Mouse (Mus musculus) G1E (cell line): ENCODE data around the gene Taf12. TPM values are rescaled to one million over a fixed set of nuclear protein-coding genes. Genes with fewer than 3 reads are reported as not detected.

Experiments used
- ATAC-seq: 2 replicates; pipeline ENCODE4 v1.8.0; 2016; ENCODE audit warnings: mild to moderate bottlenecking; ENCODE audit not compliant: insufficient number of reproducible peaks, poor library complexity, low FRiP score, severe bottlenecking; ENCODE audit errors: extremely low read depth
- DNase-seq: peaks from one replicate; pipeline ENCODE4 v3.0.0; 2012; ENCODE audit warnings: low spot score
- H3K27me3 ChIP-seq: 2 replicates; pipeline ENCODE4 v1.6.1; 2012; ENCODE audit warnings: mild to moderate bottlenecking, low read length, inconsistent platforms; ENCODE audit not compliant: insufficient read depth
- H3K36me3 ChIP-seq: replicated peaks from 2 replicates; pipeline ENCODE3; 2012; ENCODE audit warnings: mild to moderate bottlenecking, inconsistent platforms
- H3K4me1 ChIP-seq: 2 replicates; pipeline ENCODE4 v1.6.1; 2012; ENCODE audit warnings: low read depth, low read length, inconsistent platforms, mixed read lengths; ENCODE audit not compliant: insufficient read depth
- H3K4me3 ChIP-seq: 2 replicates; pipeline ENCODE4 v1.5.1; 2012; ENCODE audit warnings: low read depth, mild to moderate bottlenecking, inconsistent platforms, low read length, moderate library complexity, mixed read lengths
- H3K9me3 ChIP-seq: replicated peaks from 2 replicates; pipeline ENCODE4 v1.6.1; 2012; ENCODE audit warnings: inconsistent platforms
- CTCF ChIP-seq: IDR thresholded peaks from 2 replicates; pipeline ENCODE4 v1.5.1; 2012; ENCODE audit warnings: low read depth, low read length, inconsistent platforms, mixed read lengths
- GATA1 ChIP-seq: IDR thresholded peaks from 2 replicates; pipeline ENCODE4 v1.6.1; 2012; ENCODE audit warnings: borderline replicate concordance, low read length, inconsistent platforms, mixed read lengths
- GATA2 ChIP-seq: IDR thresholded peaks from 2 replicates; pipeline ENCODE4 v1.6.1; 2012; ENCODE audit warnings: low read depth, low read length, inconsistent platforms, borderline replicate concordance
- POLR2AphosphoS5 ChIP-seq: IDR thresholded peaks from 2 replicates; pipeline ENCODE4 v1.6.1; 2012; ENCODE audit warnings: low read depth, low read length, inconsistent platforms; ENCODE audit not compliant: insufficient replicate concordance
- TAL1 ChIP-seq: conservative IDR thresholded peaks from 2 replicates; pipeline ENCODE4 v1.6.1; 2012; ENCODE audit warnings: low read depth, low read length, inconsistent platforms, mixed read lengths
- polyA plus RNA-seq: library from polyadenylated mRNA; stranded (reverse); fragments of >175 nt; gene quantifications from 2 replicates; pipeline ENCODE4 v1.2.3, GENCODE M21; 2012
- total RNA-seq, 2 experiments: library from RNA; stranded (forward) in 1 of 2; stranded (reverse) in 1 of 2; fragments of 200-1000 nt in 1 of 2; fragments of >200 nt in 1 of 2; fragmentation: Nextera tagmentation in 1 of 2; gene quantifications; 2 replicates each; pipeline ENCODE4 v1.2.3; 2014 to 2017

The Taf12 gene
- total and polyA plus RNA-seq, 3 experiments: 16.8 to 63.3 (median 52.8) TPM

GRCm38 (mm10) chr4:132259248-132259647, 14.9 kb upstream of the Taf12 start:
- no peaks in the 10 kb centered on the region for H3K27me3 ChIP-seq
- no peaks in the 10 kb centered on the region for H3K9me3 ChIP-seq
- DNase-seq: no peak
- H3K36me3 ChIP-seq: peaks cover 27% of the 10 kb centered on the region
- ATAC-seq: no peak
- H3K4me3 ChIP-seq: no peak overlapping the region; the same call in 1 of the 2 replicates
- TF ChIP-seq CTCF (no peak), GATA2 (no peak), POLR2AphosphoS5 (no peak), GATA1 (no peak), TAL1 (no peak)
- H3K4me1 ChIP-seq: peaks cover 56% of the 10 kb centered on the region

DNA sequence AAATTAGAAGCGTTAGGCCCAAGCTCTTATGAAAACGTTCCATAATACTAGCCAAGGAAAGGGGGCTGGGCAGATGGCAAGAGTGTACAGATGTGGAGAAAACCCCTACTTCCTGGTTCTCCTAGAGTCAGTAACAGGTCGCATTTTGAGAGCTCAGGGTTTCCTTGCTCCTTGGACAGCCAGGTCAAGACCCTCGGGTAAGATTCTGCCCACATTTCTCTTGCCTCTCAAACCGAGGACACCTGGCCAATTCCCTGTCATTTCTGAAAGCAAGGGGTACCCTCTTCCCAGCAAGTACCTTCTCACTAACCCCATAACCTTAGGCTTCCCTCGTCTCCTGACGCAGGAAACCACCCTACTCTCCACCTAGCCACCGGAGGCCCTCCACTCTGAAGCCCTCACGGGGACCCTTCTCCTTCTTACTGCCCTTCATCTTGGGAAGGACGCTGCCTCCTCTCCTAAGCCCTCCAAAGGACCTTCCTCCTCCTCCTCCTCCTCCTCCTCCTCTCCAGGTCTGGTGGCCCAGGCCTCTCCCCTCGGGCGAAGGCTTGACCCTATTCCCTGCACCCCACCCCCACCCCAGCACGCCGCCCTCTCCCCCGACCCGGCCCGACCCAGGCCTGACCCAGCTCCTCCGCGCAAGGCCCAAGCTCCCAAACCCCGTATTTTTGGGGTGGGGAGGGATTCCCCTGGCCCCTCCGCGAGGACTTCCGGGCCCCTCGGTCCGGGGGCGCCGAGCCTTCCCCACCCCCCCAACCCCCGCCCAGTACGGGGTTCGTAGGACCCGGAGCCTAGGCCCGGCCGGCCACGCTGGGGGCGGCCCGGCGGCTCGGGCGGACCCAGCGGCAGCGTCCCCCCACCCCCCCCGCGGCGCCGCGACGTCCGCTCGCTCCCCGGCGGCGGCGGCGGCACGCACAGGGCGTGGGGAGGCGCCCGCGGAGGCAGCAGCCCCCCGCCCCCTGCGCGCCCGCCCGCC, 13.5 kb upstream of the Taf12 start:
- H3K36me3 ChIP-seq: peaks cover 27% of the 10 kb centered on the region
- ATAC-seq (peak; percentile 8), DNase-seq (peak; percentile 74)

DNA sequence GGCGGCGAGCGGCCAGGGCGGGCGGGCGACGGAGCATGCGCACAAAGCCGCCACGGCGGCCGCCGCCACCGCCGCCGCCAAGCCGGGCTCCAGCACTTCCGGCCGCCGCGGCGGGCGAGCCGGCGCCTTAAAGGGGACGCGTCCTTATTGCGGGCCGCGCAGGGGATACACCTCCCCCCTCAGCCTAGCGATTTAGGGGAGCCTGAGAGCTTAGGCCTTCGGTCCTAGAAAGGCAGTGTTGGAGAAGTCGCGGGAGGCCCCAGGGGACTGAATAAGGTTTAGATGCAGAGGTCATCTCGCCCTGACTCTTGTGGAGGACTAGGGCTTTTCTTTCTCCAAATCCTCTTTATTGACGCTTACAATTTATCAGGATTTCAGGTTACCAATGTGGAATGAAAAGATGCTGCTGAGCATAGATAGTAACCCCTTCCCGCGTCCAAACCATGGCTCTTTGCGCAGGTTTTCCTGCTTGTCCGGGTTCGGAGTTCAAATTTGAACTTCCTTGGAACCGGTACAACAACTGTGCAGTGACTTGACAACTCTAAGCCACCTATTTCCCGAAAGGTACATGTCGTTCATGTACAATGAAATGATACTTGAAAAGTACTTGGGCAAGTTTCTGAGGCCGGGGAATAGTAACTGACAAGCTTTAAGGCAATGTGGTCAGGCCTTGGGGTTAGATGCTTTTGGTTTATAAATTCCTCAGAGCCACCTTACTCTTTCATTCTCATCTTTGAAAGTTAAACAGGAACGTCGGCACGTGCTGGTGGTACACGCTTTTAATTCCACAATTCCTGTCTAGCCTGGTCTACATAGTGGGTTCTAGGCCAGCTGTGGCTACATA, 12.4 kb upstream of the Taf12 start, which contains the start of gene Gmeb1:
TSS of gene Gmeb1 (minus strand) at position 89 of the 844 bp plus-strand sequence.
- ATAC-seq: peak; percentile 54
- peak; percentile 66 for DNase-seq
- Histone ChIP-seq H3K27me3 (no peaks in the 10 kb centered on the region), H3K4me3 (peak within 1 kb of the TSS; percentile 75), H3K9me3 (no peaks in the 10 kb centered on the region), H3K36me3 (peaks cover 23% of the 10 kb centered on the region), H3K4me1 (peaks cover 52% of the 10 kb centered on the region)
- TF ChIP-seq POLR2AphosphoS5: no peak
- no peak for TF ChIP-seq GATA2
- TF ChIP-seq GATA1: no peak
- TF ChIP-seq TAL1: no peak
- no peak for TF ChIP-seq CTCF

More for the DNA sequence above, 13.5 kb upstream of the Taf12 start:
- H3K27me3 ChIP-seq: no peaks in the 10 kb centered on the region
- no peaks in the 10 kb centered on the region for H3K9me3 ChIP-seq
- peak overlapping the region; percentile 75 for H3K4me3 ChIP-seq
- H3K4me1 ChIP-seq: peaks cover 58% of the 10 kb centered on the region
- TF ChIP-seq POLR2AphosphoS5 (no peak), GATA1 (no peak), TAL1 (no peak), CTCF (no peak), GATA2 (no peak)

GRCm38 (mm10) chr4:132262358-132262616, 11.9 kb upstream of the Taf12 start:
- H3K4me1 ChIP-seq: peaks cover 54% of the 10 kb centered on the region
- peak overlapping the region; percentile 75; the same call in 1 of the 2 replicates for H3K4me3 ChIP-seq
- ATAC-seq (no peak), DNase-seq (no peak)
- no peaks in the 10 kb centered on the region for H3K27me3 ChIP-seq
- H3K36me3 ChIP-seq: peaks cover 25% of the 10 kb centered on the region
- no peaks in the 10 kb centered on the region for H3K9me3 ChIP-seq
- TF ChIP-seq POLR2AphosphoS5 (no peak), GATA2 (no peak), TAL1 (no peak), CTCF (no peak), GATA1 (no peak)

- DNase-seq: no peak
- TF ChIP-seq GATA2 (no peak), TAL1 (no peak), CTCF (no peak), GATA1 (no peak), POLR2AphosphoS5 (no peak)
- no peak overlapping the region for H3K4me3 ChIP-seq
- ATAC-seq: no peak
- H3K27me3 ChIP-seq: no peaks in the 10 kb centered on the region
- no peaks in the 10 kb centered on the region for H3K9me3 ChIP-seq
- H3K36me3 ChIP-seq: peaks cover 16% of the 10 kb centered on the region
- peaks cover 50% of the 10 kb centered on the region for H3K4me1 ChIP-seq
Observed at GRCm38 (mm10) chr4:132263313-132263712, 10.9 kb upstream of the Taf12 start.
